Mouse (Mus musculus): ENCODE data around the gene 1810010D01Rik. TPM values are rescaled to one million over a fixed set of nuclear protein-coding genes. Genes with fewer than 3 reads are reported as not detected.

1810010D01Rik gene
- 0.33 and 0.86 TPM in 2 replicates for polyA plus RNA-seq (2015; fragmentation: Nextera tagmentation; extraction: Ambion mirVana)

DNA sequence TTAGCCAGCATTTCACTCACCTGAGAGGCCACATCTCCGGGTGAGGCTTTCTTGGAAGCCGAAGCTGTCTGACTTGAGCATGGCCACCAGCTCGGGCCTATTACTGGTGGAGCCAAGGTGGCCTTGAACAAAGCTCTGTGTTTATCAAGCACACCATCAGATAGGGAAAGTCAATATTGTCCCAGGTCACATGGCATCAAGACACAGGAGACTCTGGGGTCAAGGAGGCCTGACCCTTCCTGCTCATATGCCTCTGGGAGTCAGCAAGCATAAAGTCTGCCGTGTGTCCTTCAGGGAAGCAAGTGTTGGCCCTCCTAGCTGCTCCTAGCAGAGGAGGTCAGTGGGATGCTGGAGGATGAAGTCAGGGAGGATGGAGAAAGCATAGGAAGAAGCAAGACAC lies at the start of gene 1810010D01Rik:
Gene 1810010D01Rik (minus strand): TSS at position 114 of the 400 bp plus-strand sequence.
- Histone ChIP-seq H3K27me3 (replicated peaks; ENCODE audit: control insufficient read depth, insufficient read depth, low read length) (no peaks in the 10 kb centered on the region), H3K36me3 (ENCODE audit: control insufficient read depth, insufficient read depth) (no peaks in the 10 kb centered on the region), H3K27ac (ENCODE audit: low read depth, low read length) (no peak within 1 kb of the TSS), H3K9ac (ENCODE audit: low read depth, low read length) (no peak within 1 kb of the TSS), H3K4me3 (ENCODE audit: low read depth, low read length) (no peak within 1 kb of the TSS), H3K9me3 (ENCODE audit: control insufficient read depth) (no peaks in the 10 kb centered on the region), H3K4me1 (replicated peaks; ENCODE audit: control insufficient read depth, insufficient read depth, low read length) (peaks cover 10% of the 10 kb centered on the region), H3K4me2 (replicated peaks; ENCODE audit: low read depth) (no peak within 1 kb of the TSS)
- TF ChIP-seq CTCF (IDR thresholded peaks at IDR 0.05; ENCODE audit: low read depth) = no peak
- no peak for ATAC-seq
- WGBS = 48% methylated on average over 4 of the region's 4 CpGs

DNA sequence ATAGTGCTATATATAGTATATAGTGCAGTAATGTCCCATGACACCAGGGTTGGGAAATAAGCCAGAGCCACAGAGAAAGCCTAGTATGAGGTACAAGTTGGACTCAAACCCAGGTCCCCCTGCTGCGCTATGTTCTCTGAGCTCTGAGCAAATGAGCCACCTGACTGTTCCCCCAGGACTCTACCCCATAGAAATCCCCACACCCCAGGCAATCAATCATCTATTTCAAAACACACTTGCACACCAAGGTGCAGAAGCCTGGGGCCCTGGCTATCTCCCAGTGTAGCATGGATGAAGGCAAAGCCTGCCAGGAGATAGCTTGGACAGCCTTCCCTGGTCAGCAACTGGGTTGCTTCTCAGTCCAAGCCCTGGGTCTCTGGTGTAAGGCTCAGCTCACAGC lies 48.2 kb upstream of the 1810010D01Rik start:
- no peak overlapping the region for H3K27ac ChIP-seq (ENCODE audit: low read depth, low read length)
- H3K27me3 ChIP-seq (replicated peaks; ENCODE audit: control insufficient read depth, insufficient read depth, low read length) = no peaks in the 10 kb centered on the region
- 88% methylated on average over 1 of the region's 1 CpGs for WGBS
- H3K4me3 ChIP-seq (ENCODE audit: low read depth, low read length) = no peak overlapping the region
- peaks cover 69% of the 10 kb centered on the region for H3K36me3 ChIP-seq (ENCODE audit: control insufficient read depth, insufficient read depth)
- H3K9ac ChIP-seq (ENCODE audit: low read depth, low read length) = no peak overlapping the region
- TF ChIP-seq CTCF (IDR thresholded peaks at IDR 0.05; ENCODE audit: low read depth) = no peak
- ATAC-seq = no peak
- no peak overlapping the region for H3K4me2 ChIP-seq (replicated peaks; ENCODE audit: low read depth)
- H3K9me3 ChIP-seq (ENCODE audit: control insufficient read depth) = no peaks in the 10 kb centered on the region
- no peaks in the 10 kb centered on the region for H3K4me1 ChIP-seq (replicated peaks; ENCODE audit: control insufficient read depth, insufficient read depth, low read length)

DNA sequence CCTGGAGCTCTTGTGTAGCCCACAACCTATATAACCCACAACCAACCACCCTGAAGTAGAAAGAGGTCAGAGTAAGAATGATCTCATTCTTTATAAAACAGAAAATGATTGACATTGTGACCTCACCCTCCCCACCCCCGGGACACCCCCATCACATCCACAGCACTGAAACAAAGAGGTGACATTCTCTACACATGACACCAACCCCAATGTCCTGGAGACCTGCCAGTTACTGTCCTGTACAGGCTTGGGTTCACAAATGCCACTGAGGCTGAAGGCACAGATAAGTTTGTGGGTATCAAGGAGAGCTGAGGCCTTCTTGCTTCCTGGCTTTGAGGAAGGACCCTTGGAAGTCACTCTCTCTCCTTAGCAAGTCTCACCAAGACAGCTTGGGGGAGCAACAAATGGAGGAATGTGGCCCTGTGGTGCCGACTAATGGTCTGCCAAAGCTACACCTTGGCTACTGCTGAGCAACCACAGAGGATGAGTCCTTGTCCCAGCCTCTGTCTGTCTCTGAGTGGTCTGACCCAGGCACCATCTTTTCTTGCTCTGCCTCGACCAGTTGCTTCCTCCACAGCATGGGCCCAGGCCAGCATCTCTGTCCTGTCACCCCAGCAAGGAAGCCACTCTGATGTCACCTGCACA lies 46.2 kb upstream of the 1810010D01Rik start:
- WGBS = 71% methylated on average over 3 of the region's 3 CpGs

DNA sequence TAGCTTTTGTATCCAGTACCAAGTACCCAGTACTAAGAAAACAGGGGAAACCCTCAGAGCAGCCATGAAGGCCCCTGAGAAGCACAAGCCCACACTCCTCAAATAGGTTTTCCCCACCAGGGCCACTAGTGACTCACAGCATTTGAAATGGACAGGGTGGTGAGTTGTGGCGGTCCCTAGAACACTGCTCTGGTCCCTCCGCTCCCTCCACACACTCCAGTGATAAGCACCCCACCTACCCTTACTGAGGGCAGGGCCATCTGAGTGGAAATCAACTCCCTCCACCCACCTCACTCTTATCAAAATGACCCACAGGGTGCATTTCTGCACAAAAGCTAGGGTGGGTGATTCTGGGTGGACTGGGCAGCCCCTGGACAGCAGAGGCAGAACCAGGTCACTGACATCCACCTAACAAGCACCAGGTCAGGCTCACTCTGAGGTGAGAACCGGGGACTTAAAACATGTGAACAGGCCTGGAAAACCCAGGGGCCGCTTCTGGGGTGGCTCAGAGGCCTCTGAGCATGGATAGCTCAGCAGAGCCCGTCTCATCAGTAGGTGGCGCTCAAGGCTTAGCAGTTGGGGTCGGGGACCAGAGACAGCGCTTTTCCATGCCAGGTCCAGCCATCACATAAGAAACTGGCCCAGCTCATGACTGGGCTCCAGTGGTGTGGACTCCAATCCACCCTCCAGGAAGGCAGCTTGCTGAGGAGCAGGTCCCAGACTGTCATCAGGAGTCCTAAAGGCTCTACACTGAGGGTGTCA lies 45.0 kb upstream of the 1810010D01Rik start:
- peak; percentile 43 for ATAC-seq
- Histone ChIP-seq H3K9me3 (ENCODE audit: control insufficient read depth) (no peaks in the 10 kb centered on the region), H3K9ac (ENCODE audit: low read depth, low read length) (no peak overlapping the region), H3K36me3 (ENCODE audit: control insufficient read depth, insufficient read depth) (peaks cover 40% of the 10 kb centered on the region), H3K4me3 (ENCODE audit: low read depth, low read length) (no peak overlapping the region), H3K27ac (ENCODE audit: low read depth, low read length) (no peak overlapping the region), H3K27me3 (replicated peaks; ENCODE audit: control insufficient read depth, insufficient read depth, low read length) (no peaks in the 10 kb centered on the region), H3K4me1 (replicated peaks; ENCODE audit: control insufficient read depth, insufficient read depth, low read length) (no peaks in the 10 kb centered on the region), H3K4me2 (replicated peaks; ENCODE audit: low read depth) (no peak overlapping the region)
- peak; percentile 94 for TF ChIP-seq CTCF (IDR thresholded peaks at IDR 0.05; ENCODE audit: low read depth)
- 28% methylated on average over 8 of the region's 8 CpGs for WGBS

More for the DNA sequence above, 46.2 kb upstream of the 1810010D01Rik start:
- Histone ChIP-seq H3K4me2 (replicated peaks; ENCODE audit: low read depth) (no peak overlapping the region), H3K9me3 (ENCODE audit: control insufficient read depth) (no peaks in the 10 kb centered on the region), H3K4me1 (replicated peaks; ENCODE audit: control insufficient read depth, insufficient read depth, low read length) (no peaks in the 10 kb centered on the region), H3K4me3 (ENCODE audit: low read depth, low read length) (no peak overlapping the region), H3K36me3 (ENCODE audit: control insufficient read depth, insufficient read depth) (peaks cover 49% of the 10 kb centered on the region), H3K27ac (ENCODE audit: low read depth, low read length) (no peak overlapping the region), H3K27me3 (replicated peaks; ENCODE audit: control insufficient read depth, insufficient read depth, low read length) (no peaks in the 10 kb centered on the region), H3K9ac (ENCODE audit: low read depth, low read length) (no peak overlapping the region)
- ATAC-seq = no peak
- TF ChIP-seq CTCF (IDR thresholded peaks at IDR 0.05; ENCODE audit: low read depth) = no peak

DNA sequence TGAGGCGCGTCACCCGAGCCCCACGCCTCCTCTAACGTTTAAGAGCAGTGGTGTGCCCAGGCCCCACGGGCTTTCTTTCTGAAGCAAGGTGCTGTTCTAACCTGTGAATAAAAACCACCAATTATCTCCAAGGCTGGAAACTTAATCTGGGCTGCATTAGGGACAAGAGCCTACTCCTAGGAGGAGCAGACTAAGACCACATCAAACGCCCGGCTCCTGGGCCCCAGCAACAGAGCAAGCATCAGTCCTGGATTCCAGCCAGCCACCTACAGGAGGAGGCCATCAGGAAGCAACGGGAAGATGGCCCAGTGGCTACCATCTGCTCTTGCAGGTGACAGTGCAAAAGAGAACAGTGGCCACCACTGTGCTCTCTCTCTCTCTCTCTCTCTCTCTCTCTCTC lies 42.3 kb upstream of the 1810010D01Rik start:
- 66% methylated on average over 9 of the region's 9 CpGs for WGBS
- Histone ChIP-seq H3K27ac (ENCODE audit: low read depth, low read length) (no peak overlapping the region), H3K9ac (ENCODE audit: low read depth, low read length) (no peak overlapping the region), H3K9me3 (ENCODE audit: control insufficient read depth) (no peaks in the 10 kb centered on the region), H3K27me3 (replicated peaks; ENCODE audit: control insufficient read depth, insufficient read depth, low read length) (no peaks in the 10 kb centered on the region), H3K36me3 (ENCODE audit: control insufficient read depth, insufficient read depth) (peaks cover 14% of the 10 kb centered on the region), H3K4me3 (ENCODE audit: low read depth, low read length) (no peak overlapping the region), H3K4me1 (replicated peaks; ENCODE audit: control insufficient read depth, insufficient read depth, low read length) (no peaks in the 10 kb centered on the region), H3K4me2 (replicated peaks; ENCODE audit: low read depth) (no peak overlapping the region)
- no peak for TF ChIP-seq CTCF (IDR thresholded peaks at IDR 0.05; ENCODE audit: low read depth)
- no peak for ATAC-seq

DNA sequence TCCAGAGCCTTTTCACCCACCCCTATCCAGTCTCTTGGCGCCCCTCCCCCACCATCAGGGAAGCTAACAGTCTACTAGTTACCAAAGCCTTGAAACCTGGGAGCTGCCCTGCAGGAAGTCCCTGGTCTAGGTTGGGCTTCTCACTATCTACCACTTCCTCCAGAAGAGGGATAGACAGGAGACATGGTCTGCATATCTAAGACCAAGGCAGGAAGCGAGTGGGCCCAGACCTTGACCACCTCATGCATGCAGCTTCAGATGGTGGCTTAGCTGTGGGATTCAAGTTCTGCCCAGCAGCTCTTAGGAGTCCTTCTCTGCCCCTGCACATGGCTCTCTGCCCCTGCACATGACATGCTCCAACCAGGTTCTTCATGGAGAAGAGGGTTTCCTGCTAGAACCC lies 41.0 kb upstream of the 1810010D01Rik start:
- Histone ChIP-seq H3K4me1 (replicated peaks; ENCODE audit: control insufficient read depth, insufficient read depth, low read length) (no peaks in the 10 kb centered on the region), H3K9ac (ENCODE audit: low read depth, low read length) (no peak overlapping the region), H3K27ac (ENCODE audit: low read depth, low read length) (no peak overlapping the region), H3K4me2 (replicated peaks; ENCODE audit: low read depth) (no peak overlapping the region), H3K27me3 (replicated peaks; ENCODE audit: control insufficient read depth, insufficient read depth, low read length) (no peaks in the 10 kb centered on the region), H3K9me3 (ENCODE audit: control insufficient read depth) (no peaks in the 10 kb centered on the region), H3K4me3 (ENCODE audit: low read depth, low read length) (no peak overlapping the region), H3K36me3 (ENCODE audit: control insufficient read depth, insufficient read depth) (peaks cover 2% of the 10 kb centered on the region; the same call in 1 of the 2 replicates)
- no peak for TF ChIP-seq CTCF (IDR thresholded peaks at IDR 0.05; ENCODE audit: low read depth)
- 74% methylated on average over 2 of the region's 2 CpGs for WGBS
- ATAC-seq = no peak
